Mouse (Mus musculus) CD8-positive naive resting alpha-beta T cell, adult 57 days (primary cell): ENCODE measurements around the gene Ttc41. TPM values are rescaled to one million over a fixed set of nuclear protein-coding genes. Genes with fewer than 3 reads are reported as not detected.

ENCODE experiments used
- total RNA-seq: library from RNA; stranded (reverse); gene quantifications from one replicate; pipeline ENCODE4 v1.2.4, GENCODE M21; 2023

Ttc41 gene
- 4.0 TPM for total RNA-seq

GRCm38 (mm10) chr10:86705318-86705921, at the start of gene Ttc41, which contains the start of gene Hsp90b1:
Ttc41 (plus strand) TSS chr10:86705811.
Hsp90b1 (minus strand) TSS chr10:86705509.

GRCm38 (mm10) chr10:86763672-86764071, 58.1 kb downstream of the Ttc41 start, which contains the start of gene Gm49358:
Gm49358 (plus strand) TSS chr10:86763972.

GRCm38 (mm10) chr10:86778398-86779116, 72.9 kb downstream of the Ttc41 start, which contains the start of gene Nt5dc3:
Nt5dc3 (plus strand) TSS chr10:86779005.

Other genes starting within 250 kb of the Ttc41 start
- gene Syn3, start 206.9 kb upstream of the Ttc41 start, total RNA-seq = not detected
- gene Hsp90b1, start 302 bp upstream of the Ttc41 start, total RNA-seq = 267 TPM
- gene Gm49358, start 58.2 kb downstream of the Ttc41 start, total RNA-seq = 3.5 TPM
- gene Nt5dc3, start 73.2 kb downstream of the Ttc41 start, total RNA-seq = 10.0 TPM